Mouse (Mus musculus) heart, embryonic 12.5 days (tissue): ENCODE results near the gene Cacna1a. TPM values are rescaled to one million over a fixed set of nuclear protein-coding genes. Genes with fewer than 3 reads are reported as not detected.
A peak's percentile ranks its signal among the peaks of the same experiment; 100 is the strongest.

Experiments
- ATAC-seq: fragments of 200-750 bp; cut with Nextera tagmentation; 2 replicates; pipeline ENCODE4 v1.8.0; 2017; ENCODE audit warnings: moderate TSS enrichment, moderate library complexity; ENCODE audit not compliant: insufficient number of reproducible peaks, low FRiP score
- H3K27ac ChIP-seq: fragments of 300-500 bp; sonication (generic); 2 replicates; pipeline ENCODE4 v1.5.1; 2016; ENCODE audit warnings: mild to moderate bottlenecking, moderate library complexity; ENCODE audit not compliant: poor library complexity, severe bottlenecking
- H3K27me3 ChIP-seq: fragments of 300-500 bp; sonication (generic); replicated peaks from 2 replicates; pipeline ENCODE4 v1.6.1; 2016; ENCODE audit warnings: mild to moderate bottlenecking, moderate library complexity
- H3K36me3 ChIP-seq: fragments of 300-500 bp; sonication (generic); 2 replicates; pipeline ENCODE4 v1.6.1; 2016; ENCODE audit warnings: mild to moderate bottlenecking, moderate library complexity
- H3K4me1 ChIP-seq: fragments of 300-500 bp; sonication (generic); replicated peaks from 2 replicates; pipeline ENCODE4 v1.6.1; 2016; ENCODE audit warnings: mild to moderate bottlenecking
- H3K4me2 ChIP-seq: fragments of 300-500 bp; sonication (generic); 2 replicates; pipeline ENCODE4 v1.6.1; 2016; ENCODE audit warnings: mild to moderate bottlenecking, moderate library complexity
- H3K4me3 ChIP-seq: fragments of 300-500 bp; sonication (generic); 2 replicates; pipeline ENCODE4 v1.5.1; 2016; ENCODE audit warnings: mild to moderate bottlenecking
- H3K9ac ChIP-seq: fragments of 300-500 bp; sonication (generic); 2 replicates; pipeline ENCODE4 v1.6.1; 2016; ENCODE audit warnings: mild to moderate bottlenecking, moderate library complexity
- H3K9me3 ChIP-seq: fragments of 300-500 bp; sonication (generic); replicated peaks from 2 replicates; pipeline ENCODE4 v1.6.1; 2016; ENCODE audit warnings: mild to moderate bottlenecking, moderate library complexity
- WGBS: fragments of 180-500 bp; shearing (Covaris S2); methylation state at CpG from one replicate; pipeline ENCODE4 v1.1.7; 2016; 5-methylcytosine and 5-hydroxymethylcytosine counted together
- polyA plus RNA-seq: library from polyadenylated mRNA; unstranded; fragments of >200 nt; fragmentation: Nextera tagmentation; extraction: Ambion mirVana; gene quantifications from 2 replicates; pipeline ENCODE4 v1.2.1, GENCODE M21; 2016

Gene Cacna1a
- polyA plus RNA-seq, 1 experiment from 2014 or later, result 9.2 TPM

- H3K4me3 ChIP-seq, result no peak overlapping the region
- H3K4me2 ChIP-seq, result no peak overlapping the region
- peaks cover 75% of the 10 kb centered on the region for H3K27me3 ChIP-seq
- no peak for ATAC-seq
- no peak overlapping the region for H3K27ac ChIP-seq
- no peaks in the 10 kb centered on the region; the same call in 1 of the 2 replicates for H3K4me1 ChIP-seq
- H3K9ac ChIP-seq, result no peak overlapping the region
- H3K36me3 ChIP-seq, result no peaks in the 10 kb centered on the region
- WGBS, result 38% methylated on average over 4 of the region's 4 CpGs
- H3K9me3 ChIP-seq, result no peaks in the 10 kb centered on the region
Observed at GRCm38 (mm10) chr8:84561698-84562097, 173.5 kb downstream of the Cacna1a start.

- no peaks in the 10 kb centered on the region for H3K9me3 ChIP-seq
- no peaks in the 10 kb centered on the region for H3K36me3 ChIP-seq
- no peaks in the 10 kb centered on the region; the same call in 1 of the 2 replicates for H3K4me1 ChIP-seq
- no peak overlapping the region for H3K27ac ChIP-seq
- H3K4me2 ChIP-seq, result no peak overlapping the region
- WGBS, result 82% methylated on average over 1 of the region's 1 CpGs
- peaks cover 66% of the 10 kb centered on the region for H3K27me3 ChIP-seq
- H3K4me3 ChIP-seq, result no peak overlapping the region
- ATAC-seq, result no peak
- H3K9ac ChIP-seq, result no peak overlapping the region
Observed at GRCm38 (mm10) chr8:84564042-84564441, 175.8 kb downstream of the Cacna1a start.

DNA sequence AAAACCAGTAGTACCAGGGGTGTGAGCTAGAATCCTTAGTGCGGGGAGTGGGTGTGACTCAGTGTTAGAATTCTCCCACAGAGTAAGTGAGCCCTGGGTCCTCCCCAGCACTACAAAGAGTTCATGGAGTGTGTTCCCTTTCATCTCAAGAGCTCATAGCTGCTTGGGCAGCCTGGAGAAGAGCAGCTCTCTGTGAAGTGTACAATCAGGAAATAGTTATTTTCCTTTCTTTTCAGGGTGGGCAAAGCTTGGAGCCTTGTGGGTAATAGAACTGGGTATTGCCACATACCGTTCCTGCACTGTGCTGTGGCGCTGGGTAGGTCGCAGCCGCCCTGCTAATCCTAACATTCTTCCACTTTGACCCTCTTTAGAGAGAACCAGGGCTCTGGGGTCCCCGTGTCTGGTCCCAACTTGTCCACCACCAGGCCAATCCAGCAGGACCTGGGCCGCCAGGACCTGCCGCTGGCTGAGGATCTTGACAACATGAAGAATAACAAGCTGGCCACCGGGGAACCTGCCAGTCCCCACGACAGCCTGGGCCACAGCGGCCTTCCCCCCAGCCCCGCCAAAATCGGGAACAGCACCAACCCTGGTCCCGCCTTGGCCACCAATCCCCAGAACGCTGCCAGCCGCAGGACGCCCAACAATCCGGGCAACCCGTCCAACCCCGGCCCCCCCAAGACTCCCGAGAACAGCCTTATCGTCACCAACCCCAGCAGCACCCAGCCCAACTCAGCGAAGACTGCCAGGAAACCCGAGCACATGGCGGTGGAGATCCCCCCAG is 177.5 kb downstream of the Cacna1a start:
- 0 out of 2 replicates have a peak, but pooled peaks cover 4% of the 10 kb centered on the region for H3K4me1 ChIP-seq
- no peaks in the 10 kb centered on the region for H3K9me3 ChIP-seq
- H3K27me3 ChIP-seq, result peaks cover 65% of the 10 kb centered on the region
- H3K9ac ChIP-seq, result no peak overlapping the region
- no peak overlapping the region for H3K27ac ChIP-seq
- H3K4me3 ChIP-seq, result no peak overlapping the region
- no peaks in the 10 kb centered on the region for H3K36me3 ChIP-seq
- ATAC-seq, result no peak
- H3K4me2 ChIP-seq, result no peak overlapping the region
- WGBS, result 49% methylated on average over 25 of the region's 25 CpGs

DNA sequence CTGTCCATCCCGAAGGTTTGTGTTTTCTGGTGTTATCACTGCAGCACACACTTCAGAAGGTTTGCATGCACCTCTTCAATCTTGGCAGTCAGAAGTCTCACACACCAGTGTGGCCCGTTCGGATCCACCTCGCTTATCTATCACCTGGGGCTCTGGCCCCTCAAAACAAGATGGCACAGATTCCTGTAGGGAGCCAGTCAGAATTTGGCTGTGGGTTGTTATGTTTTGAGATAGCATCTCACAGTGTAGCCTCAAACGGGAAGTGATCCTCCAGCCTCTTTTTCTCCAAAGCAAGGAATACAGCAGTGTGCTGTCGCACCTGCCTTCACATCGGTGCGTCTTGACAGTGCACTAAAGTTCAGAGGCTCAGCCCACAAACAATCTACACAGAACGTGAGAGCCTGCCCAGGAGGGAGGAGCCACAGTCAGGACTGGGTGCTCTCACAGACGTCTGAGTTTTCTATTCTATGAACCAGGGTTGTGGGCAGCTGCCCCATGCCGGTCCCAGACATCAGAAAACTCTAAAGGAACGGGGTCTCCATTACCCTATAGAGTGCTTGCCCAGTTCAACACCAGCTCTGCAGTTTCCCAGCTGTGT is 178.7 kb downstream of the Cacna1a start:
- no peak overlapping the region for H3K27ac ChIP-seq
- H3K4me2 ChIP-seq, result no peak overlapping the region
- H3K9me3 ChIP-seq, result no peaks in the 10 kb centered on the region
- no peak overlapping the region for H3K9ac ChIP-seq
- no peaks in the 10 kb centered on the region for H3K36me3 ChIP-seq
- ATAC-seq, result no peak
- WGBS, result 60% methylated on average over 12 of the region's 12 CpGs
- peaks cover 62% of the 10 kb centered on the region for H3K27me3 ChIP-seq
- no peak overlapping the region for H3K4me3 ChIP-seq
- 0 out of 2 replicates have a peak, but pooled peaks cover 4% of the 10 kb centered on the region for H3K4me1 ChIP-seq

DNA sequence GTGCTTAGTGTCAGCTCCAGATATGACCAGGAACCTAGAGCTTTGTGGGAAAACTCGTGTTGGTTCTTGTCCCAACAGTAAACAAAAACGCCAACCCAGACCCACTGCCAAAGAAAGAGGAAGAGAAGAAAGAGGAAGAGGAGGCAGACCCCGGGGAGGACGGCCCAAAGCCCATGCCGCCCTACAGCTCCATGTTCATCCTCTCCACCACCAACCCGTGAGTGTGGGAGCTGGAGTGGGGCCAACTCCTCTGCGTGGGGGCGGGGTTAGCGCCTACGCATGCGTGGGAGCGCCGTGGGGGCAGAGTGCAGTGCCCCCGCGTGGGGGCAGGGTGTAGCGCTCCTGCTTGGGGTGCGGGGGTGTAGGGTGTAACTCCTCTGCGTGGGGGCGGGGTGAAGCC is 179.3 kb downstream of the Cacna1a start:
- no peak overlapping the region for H3K27ac ChIP-seq
- H3K36me3 ChIP-seq, result no peaks in the 10 kb centered on the region
- WGBS, result 62% methylated on average over 19 of the region's 19 CpGs
- H3K4me3 ChIP-seq, result no peak overlapping the region
- H3K4me2 ChIP-seq, result no peak overlapping the region
- H3K4me1 ChIP-seq, result 0 out of 2 replicates have a peak, but pooled peaks cover 4% of the 10 kb centered on the region
- H3K27me3 ChIP-seq, result peaks cover 63% of the 10 kb centered on the region
- H3K9ac ChIP-seq, result no peak overlapping the region
- no peaks in the 10 kb centered on the region for H3K9me3 ChIP-seq
- peak; percentile 52; the same call in 1 of the 2 replicates for ATAC-seq

GRCm38 (mm10) chr8:84568737-84569136 is 180.5 kb downstream of the Cacna1a start:
- Histone ChIP-seq H3K4me3 (no peak overlapping the region), H3K4me1 (0 out of 2 replicates have a peak, but pooled peaks cover 4% of the 10 kb centered on the region), H3K9ac (no peak overlapping the region), H3K27ac (no peak overlapping the region), H3K27me3 (peaks cover 62% of the 10 kb centered on the region), H3K36me3 (no peaks in the 10 kb centered on the region), H3K9me3 (no peaks in the 10 kb centered on the region), H3K4me2 (no peak overlapping the region)
- no peak for ATAC-seq
- 74% methylated on average over 8 of the region's 8 CpGs for WGBS

- Histone ChIP-seq H3K9ac (no peak overlapping the region), H3K9me3 (no peaks in the 10 kb centered on the region), H3K27me3 (peaks cover 58% of the 10 kb centered on the region), H3K4me3 (peak overlapping the region; percentile 10), H3K27ac (no peak overlapping the region), H3K4me2 (peak overlapping the region; percentile 50), H3K36me3 (no peaks in the 10 kb centered on the region), H3K4me1 (0 out of 2 replicates have a peak, but pooled peaks cover 4% of the 10 kb centered on the region)
- no peak for ATAC-seq
- WGBS, result 26% methylated on average over 25 of the region's 25 CpGs
Observed at GRCm38 (mm10) chr8:84569921-84570673, 181.9 kb downstream of the Cacna1a start.

DNA sequence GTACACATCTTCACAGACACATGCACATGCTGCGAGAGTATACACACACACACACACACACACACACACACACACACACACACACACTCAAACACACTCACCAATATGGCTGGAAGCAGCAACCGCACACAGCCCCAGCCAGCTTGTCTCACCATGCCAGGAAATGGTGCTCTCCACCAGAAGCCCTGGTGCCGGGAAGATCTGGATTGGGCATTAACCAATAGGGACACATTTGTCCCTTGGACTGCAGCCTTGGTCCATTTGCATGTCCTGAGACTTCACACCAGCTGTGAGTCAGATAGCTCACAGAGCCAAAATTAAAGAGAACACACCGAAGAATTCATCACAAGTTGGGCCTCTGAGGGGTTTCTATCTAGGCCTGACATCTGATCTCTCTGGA is 189.2 kb downstream of the Cacna1a start:
- Histone ChIP-seq H3K27ac (no peak overlapping the region), H3K36me3 (no peaks in the 10 kb centered on the region), H3K4me1 (no peaks in the 10 kb centered on the region), H3K27me3 (peaks cover 18% of the 10 kb centered on the region), H3K9ac (no peak overlapping the region), H3K9me3 (no peaks in the 10 kb centered on the region), H3K4me3 (no peak overlapping the region), H3K4me2 (no peak overlapping the region)
- ATAC-seq, result no peak
- WGBS, result 72% methylated on average over 4 of the region's 4 CpGs

GRCm38 (mm10) chr8:84579595-84579994 is 191.4 kb downstream of the Cacna1a start:
- no peak overlapping the region for H3K4me3 ChIP-seq
- peaks cover 5% of the 10 kb centered on the region; the same call in 1 of the 2 replicates for H3K27me3 ChIP-seq
- H3K27ac ChIP-seq, result no peak overlapping the region
- WGBS, result 10% methylated on average over 3 of the region's 3 CpGs
- no peak for ATAC-seq
- no peaks in the 10 kb centered on the region for H3K36me3 ChIP-seq
- H3K4me2 ChIP-seq, result no peak overlapping the region; the same call in 1 of the 2 replicates
- H3K9ac ChIP-seq, result no peak overlapping the region
- 0 out of 2 replicates have a peak, but pooled peaks cover under 1% of the 10 kb centered on the region for H3K9me3 ChIP-seq
- H3K4me1 ChIP-seq, result no peaks in the 10 kb centered on the region

DNA sequence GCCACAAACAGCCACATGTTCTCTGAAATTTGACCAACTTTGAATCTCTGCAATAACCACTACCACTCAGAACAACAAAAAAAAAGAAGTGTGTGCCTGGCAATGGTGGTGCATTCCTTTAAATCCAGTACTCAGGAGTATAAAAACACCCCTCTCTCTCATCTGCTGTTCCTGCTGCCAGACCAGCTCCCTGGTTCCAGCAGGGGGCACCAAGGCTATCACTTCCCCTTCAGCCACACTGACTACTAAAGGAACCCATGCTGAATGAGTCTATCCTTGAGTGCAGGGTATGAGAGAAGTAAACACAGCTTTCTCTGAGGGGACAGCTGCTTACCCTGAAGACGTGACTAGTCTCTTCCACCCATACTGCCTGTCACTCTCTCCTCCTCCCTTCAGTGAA is 197.1 kb downstream of the Cacna1a start:
- no peaks in the 10 kb centered on the region for H3K27me3 ChIP-seq
- 58% methylated on average over 1 of the region's 1 CpGs for WGBS
- peaks cover 3% of the 10 kb centered on the region; the same call in 1 of the 2 replicates for H3K9me3 ChIP-seq
- no peaks in the 10 kb centered on the region for H3K36me3 ChIP-seq
- H3K4me1 ChIP-seq, result peaks cover 13% of the 10 kb centered on the region
- no peak overlapping the region for H3K4me2 ChIP-seq
- no peak for ATAC-seq
- H3K4me3 ChIP-seq, result no peak overlapping the region
- no peak overlapping the region for H3K9ac ChIP-seq
- no peak overlapping the region for H3K27ac ChIP-seq

GRCm38 (mm10) chr8:84586221-84586620 is 198.0 kb downstream of the Cacna1a start:
- H3K27me3 ChIP-seq, result no peaks in the 10 kb centered on the region
- WGBS, result 66% methylated on average over 2 of the region's 2 CpGs
- peaks cover 3% of the 10 kb centered on the region; the same call in 1 of the 2 replicates for H3K9me3 ChIP-seq
- ATAC-seq, result no peak
- H3K27ac ChIP-seq, result no peak overlapping the region
- no peaks in the 10 kb centered on the region for H3K36me3 ChIP-seq
- no peak overlapping the region for H3K4me2 ChIP-seq
- no peak overlapping the region for H3K9ac ChIP-seq
- peaks cover 13% of the 10 kb centered on the region for H3K4me1 ChIP-seq
- H3K4me3 ChIP-seq, result no peak overlapping the region
